In the genomic region with DNA sequence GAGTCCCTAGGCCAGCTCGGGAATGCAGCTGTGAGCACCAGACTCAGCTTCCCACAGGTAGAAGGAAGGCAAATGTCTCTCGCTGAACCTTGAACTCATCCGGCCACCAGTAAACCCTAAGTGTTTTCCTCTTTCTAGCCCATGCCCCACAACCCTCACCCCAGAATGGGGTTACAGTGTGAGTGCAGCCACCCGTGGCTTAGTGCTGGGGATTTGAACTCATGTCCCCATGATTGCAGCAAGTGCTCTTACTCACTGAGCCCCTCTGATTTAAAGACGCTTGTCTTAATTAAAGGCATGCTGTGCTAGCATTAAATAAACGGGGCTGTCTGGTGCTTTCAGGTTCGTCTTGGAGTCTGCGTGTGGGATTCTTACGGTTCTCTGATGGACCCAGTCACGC, we compare ENCODE assay signal across 9 mouse cellular contexts. TPM values are rescaled to one million over a fixed set of nuclear protein-coding genes. Genes with fewer than 3 reads are reported as not detected.
DNase-seq lines count a peak whose midpoint lies in the region; ATAC-seq and TF ChIP-seq lines count a peak whose summit lies in the region.
"Had no signal": no experiment of that assay in that cellular context is flagged by ENCODE, and none has a peak within 500 bp of the region (broad histone marks: within the 10 kb centered on the region; RNA-seq: fewer than 3 reads in every experiment).

No protein-coding gene starts in this region.

- TF ChIP-seq EP300 in ES-Bruce4 (IDR thresholded peaks at IDR 0.05; ENCODE audit: insufficient read depth, low read depth, low read length), result no peak
- no peak for TF ChIP-seq EP300 in liver, postnatal 0 days (IDR thresholded peaks at IDR 0.05; ENCODE audit: low read depth)

- peaks cover 63% of the 10 kb centered on the region for H3K27me3 ChIP-seq in heart, embryonic 14.5 days (ENCODE audit: control insufficient read depth, insufficient read depth, low read length)
- no peaks in the 10 kb centered on the region for H3K27me3 ChIP-seq in ES-Bruce4 (ENCODE audit: control insufficient read depth, insufficient read depth, low read length, poor library complexity, severe bottlenecking)
- H3K27me3 ChIP-seq in hindbrain, embryonic 11.5 days (ENCODE audit: control insufficient read depth, insufficient read depth, low read length), result peaks cover 15% of the 10 kb centered on the region
- peaks cover 25% of the 10 kb centered on the region for H3K27me3 ChIP-seq in liver, postnatal 0 days (ENCODE audit: insufficient read depth, low read length)

- no peak overlapping the region for H3K27ac ChIP-seq in heart, embryonic 14.5 days (replicated peaks in 1 of 2; ENCODE audit: control insufficient read depth in 1 of 2, insufficient read depth in 1 of 2, low read depth in 2 of 2, low read length in 2 of 2)
- H3K27ac ChIP-seq in ES-Bruce4 (ENCODE audit: insufficient read depth, low read length), result peak overlapping the region; percentile 27; the same call in 1 of the 2 replicates
- H3K27ac ChIP-seq in hindbrain, embryonic 11.5 days (ENCODE audit: low read depth, low read length), result peak overlapping the region; percentile 92
- no peak overlapping the region for H3K27ac ChIP-seq in liver, postnatal 0 days (ENCODE audit: low read depth)

- no peak for TF ChIP-seq POLR2A in ES-Bruce4 (IDR thresholded peaks at IDR 0.05; ENCODE audit: insufficient read depth, low read length)

- no peaks in the 10 kb centered on the region for H3K9me3 ChIP-seq in heart, embryonic 14.5 days (ENCODE audit: control insufficient read depth, low read length)
- H3K9me3 ChIP-seq in ES-Bruce4 (replicated peaks; ENCODE audit: control insufficient read depth, insufficient read depth, low read length, poor library complexity, severe bottlenecking), result no peaks in the 10 kb centered on the region
- H3K9me3 ChIP-seq in hindbrain, embryonic 11.5 days (ENCODE audit: control insufficient read depth, low read length), result no peaks in the 10 kb centered on the region
- H3K9me3 ChIP-seq in liver, postnatal 0 days (ENCODE audit: low read length), result no peaks in the 10 kb centered on the region

- H3K36me3 ChIP-seq in heart, embryonic 14.5 days (ENCODE audit: control insufficient read depth, insufficient read depth, low read length), result no peaks in the 10 kb centered on the region
- H3K36me3 ChIP-seq in ES-Bruce4 (ENCODE audit: control insufficient read depth, insufficient read depth, low read length, poor library complexity, severe bottlenecking), result no peaks in the 10 kb centered on the region
- no peaks in the 10 kb centered on the region for H3K36me3 ChIP-seq in hindbrain, embryonic 11.5 days (ENCODE audit: control insufficient read depth, insufficient read depth, low read length)
- H3K36me3 ChIP-seq in liver, postnatal 0 days (replicated peaks; ENCODE audit: insufficient read depth, low read length), result no peaks in the 10 kb centered on the region

- no peak overlapping the region for H3K9ac ChIP-seq in heart, embryonic 14.5 days (ENCODE audit: low read length)
- peak overlapping the region; percentile 46 for H3K9ac ChIP-seq in ES-Bruce4 (ENCODE audit: low read depth, poor library complexity, severe bottlenecking)
- peak overlapping the region; percentile 1; the same call in 1 of the 2 replicates for H3K9ac ChIP-seq in hindbrain, embryonic 11.5 days (ENCODE audit: low read depth, low read length)
- no peak overlapping the region for H3K9ac ChIP-seq in liver, postnatal 0 days (replicated peaks)

- peaks cover 7 to 15% of the 10 kb centered on the region in 2 experiments; a peak in 3 of 4 replicates for H3K4me1 ChIP-seq in heart, embryonic 14.5 days (ENCODE audit: control insufficient read depth in 2 of 2, insufficient read depth in 2 of 2, low read length in 2 of 2)
- H3K4me1 ChIP-seq in ES-Bruce4 (ENCODE audit: control insufficient read depth, insufficient read depth, low read length), result peaks cover 3% of the 10 kb centered on the region
- peaks cover 18% of the 10 kb centered on the region for H3K4me1 ChIP-seq in hindbrain, embryonic 11.5 days (replicated peaks; ENCODE audit: control insufficient read depth, insufficient read depth, low read length)
- H3K4me1 ChIP-seq in liver, postnatal 0 days (ENCODE audit: insufficient read depth), result peaks cover 5% of the 10 kb centered on the region

- no peak for DNase-seq in heart, adult 11 months
- peak; percentile 27 for DNase-seq in hindbrain, embryonic 11.5 days (ENCODE audit: low spot score)
- no peak for DNase-seq in liver, postnatal 0 days
- DNase-seq in adrenal gland, adult 2 months, result no peak
- no peak for DNase-seq in adipocyte (ENCODE audit: low spot score)

- peak overlapping the region; percentile 46 for H3K4me2 ChIP-seq in heart, embryonic 14.5 days (ENCODE audit: low read length)
- peak overlapping the region; percentile 25 for H3K4me2 ChIP-seq in hindbrain, embryonic 11.5 days (replicated peaks; ENCODE audit: low read depth, low read length)
- peak overlapping the region; percentile 49; the same call in 1 of the 2 replicates for H3K4me2 ChIP-seq in liver, postnatal 0 days (ENCODE audit: low read depth, low read length)

- no peak for ATAC-seq in heart, embryonic 14.5 days (ENCODE audit: insufficient number of reproducible peaks, insufficient read depth, low FRiP score, low read depth)
- ATAC-seq in hindbrain, embryonic 11.5 days (ENCODE audit: low FRiP score), result peak; percentile 3; the same call in 1 of the 2 replicates
- ATAC-seq in liver, postnatal 0 days, result no peak
- no peak for ATAC-seq in monocyte, adult 5-6 weeks (replicated peaks; ENCODE audit: insufficient number of reproducible peaks, low FRiP score, low TSS enrichment, poor library complexity, severe bottlenecking)

- no peak for TF ChIP-seq CTCF in ES-Bruce4 (IDR thresholded peaks at IDR 0.05; ENCODE audit: low read depth, low read length)
- no peak for TF ChIP-seq CTCF in liver, postnatal 0 days (IDR thresholded peaks at IDR 0.05; ENCODE audit: low read depth)

- H3K4me3 ChIP-seq in heart, embryonic 14.5 days (ENCODE audit: control insufficient read depth in 1 of 2, insufficient read depth in 1 of 2, low read depth in 1 of 2, low read length in 2 of 2), result no peak overlapping the region
- peak overlapping the region; percentile 56 for H3K4me3 ChIP-seq in ES-Bruce4 (ENCODE audit: low read depth, low read length)
- no peak overlapping the region for H3K4me3 ChIP-seq in hindbrain, embryonic 11.5 days (ENCODE audit: low read depth, low read length)
- H3K4me3 ChIP-seq in liver, postnatal 0 days (ENCODE audit: low read depth, low read length), result no peak overlapping the region

- WGBS in heart, embryonic 14.5 days, result 20% methylated on average over 10 of the region's 10 CpGs
- WGBS in hindbrain, embryonic 11.5 days, result 30% methylated on average over 10 of the region's 10 CpGs
- WGBS in liver, postnatal 0 days (ENCODE audit: insufficient replicate concordance), result 33% methylated on average over 10 of the region's 10 CpGs

RNA-seq across cellular contexts. Expression of gene Tmc5, which starts 2.5 kb away (rescaled TPM):
- 0.08 and 0.30 TPM in 2 replicates for polyA plus RNA-seq in heart, embryonic 14.5 days (2014; fragmentation: Nextera tagmentation; extraction: Ambion mirVana)
- 0.16 and 0.30 TPM in 2 replicates for polyA plus RNA-seq in ES-Bruce4 (2011; ENCODE audit: insufficient read depth, insufficient read length, low read depth, missing spikeins)
- polyA plus RNA-seq in hindbrain, embryonic 11.5 days (2014; fragmentation: Nextera tagmentation; extraction: Ambion mirVana), result 0.08 and 0.20 TPM in 2 replicates
- 0.02 and 0.05 TPM in 2 replicates for polyA plus RNA-seq in liver, postnatal 0 days (2015; fragmentation: Nextera tagmentation; extraction: Ambion mirVana)
- not detected for total RNA-seq in adrenal gland, adult 2 months (2021)
- polyA plus RNA-seq in adrenal gland, adult 2 months (2012; rRNA removed), result 0.04 and 0.08 TPM in 2 replicates
- not detected in 3 replicates for total RNA-seq in monocyte, adult 5-6 weeks (2017)
- polyA plus RNA-seq: C2C12 had no signal

RNA-seq across cellular contexts. Expression of gene Tmc7, which starts 10.1 kb away (rescaled TPM):
- 1.6 and 2.4 TPM in 2 replicates for polyA plus RNA-seq in heart, embryonic 14.5 days (2014; fragmentation: Nextera tagmentation; extraction: Ambion mirVana)
- 7.7 TPM in 2 replicates for polyA plus RNA-seq in ES-Bruce4 (2011; ENCODE audit: insufficient read depth, insufficient read length, low read depth, missing spikeins)
- 9.8 and 10.2 TPM in 2 replicates for polyA plus RNA-seq in hindbrain, embryonic 11.5 days (2014; fragmentation: Nextera tagmentation; extraction: Ambion mirVana)
- polyA plus RNA-seq in liver, postnatal 0 days (2015; fragmentation: Nextera tagmentation; extraction: Ambion mirVana), result 0.18 and 0.33 TPM in 2 replicates
- total RNA-seq in adrenal gland, adult 2 months (2021), result under 1 TPM; 0.69 TPM
- polyA plus RNA-seq in adrenal gland, adult 2 months (2012; rRNA removed), result 0.20 TPM in 2 replicates
- total RNA-seq in monocyte, adult 5-6 weeks (2017), result not detected in 3 replicates
- polyA plus RNA-seq: C2C12 had no signal

Comparison
In these comparisons a context has a peak if more than half of its experiments do, and no peak if none do; other contexts are left out.
1. H3K27ac ChIP-seq: peak in ES-Bruce4 (single experiment) and hindbrain, embryonic 11.5 days (single experiment); none in heart, embryonic 14.5 days (0 of 2) and liver, postnatal 0 days (single experiment).
2. H3K9ac ChIP-seq: peak in ES-Bruce4 (single experiment) and hindbrain, embryonic 11.5 days (single experiment); none in heart, embryonic 14.5 days (single experiment) and liver, postnatal 0 days (single experiment).
3. Peak in every context shown above with its lines, with median percentiles within 50 percentile points of each other: H3K4me2 ChIP-seq.